Mouse (Mus musculus): ENCODE measurements at regions not wholly inside any gene's neighbourhood (a gene's known extent, or its start where the extent isn't known, plus 50 kb on each side); places are given as distances from the start of the nearest gene placed in this dataset.

DNA sequence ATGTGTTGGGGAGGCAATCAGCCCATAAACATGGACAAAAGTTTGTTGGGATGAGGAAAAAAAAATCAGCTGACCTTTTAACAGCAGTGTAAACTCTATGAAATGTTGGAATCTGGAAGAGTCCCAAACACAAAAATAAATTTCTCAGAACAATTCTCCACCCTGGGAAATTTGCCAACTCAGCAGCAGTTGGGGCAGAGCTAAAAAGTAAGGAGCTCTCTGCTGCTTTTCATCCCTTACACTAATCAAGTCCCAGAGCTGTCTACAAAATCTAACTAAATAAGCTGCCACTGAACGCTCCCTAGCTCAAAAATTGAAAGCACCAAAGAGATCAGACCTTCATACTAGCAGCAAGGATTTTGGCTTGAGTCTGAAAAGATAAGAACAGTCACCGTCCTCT lies 176.6 kb upstream of the Egflam start:
- peak; percentile 15 for DNase-seq

DNA sequence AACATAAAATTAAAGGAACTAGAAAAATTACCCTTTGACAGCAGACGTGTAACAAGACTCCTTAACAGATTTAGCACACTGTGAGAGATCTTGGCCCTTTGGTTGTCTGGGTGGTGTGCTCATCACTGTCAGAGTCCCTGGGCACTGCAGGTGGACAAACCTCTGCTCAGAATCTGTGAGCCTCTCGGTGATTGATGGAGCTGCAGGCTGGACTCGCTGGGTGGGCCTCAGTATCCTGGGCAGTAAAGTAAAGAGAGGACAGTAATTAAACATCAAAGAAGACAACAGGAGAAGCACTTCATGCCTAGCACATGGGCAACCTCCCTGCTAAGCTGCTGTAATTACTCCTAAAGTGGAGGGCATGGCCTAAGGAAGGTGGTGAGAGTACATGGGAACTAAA lies 180.2 kb upstream of the Egflam start:
- DNase-seq = no peak

DNA sequence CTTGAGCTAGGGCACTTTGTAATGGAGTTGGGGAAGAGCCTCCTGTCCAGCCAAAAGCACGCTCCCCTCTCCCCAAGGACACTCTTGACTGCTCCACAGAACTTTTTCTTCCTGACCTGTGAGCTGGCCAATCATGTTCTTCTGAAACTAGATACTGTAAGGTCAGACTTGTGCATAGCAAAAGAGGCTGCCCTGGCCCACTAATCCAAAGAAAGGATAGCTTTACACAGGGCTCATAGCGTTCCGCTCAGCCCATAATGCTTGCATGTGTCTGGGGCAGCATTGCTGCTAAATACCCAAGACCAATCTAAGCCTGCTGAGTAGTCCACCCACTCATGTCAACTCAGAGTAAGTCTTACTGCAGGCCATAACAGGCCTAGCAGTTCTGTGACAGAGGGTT lies 189.0 kb upstream of the Egflam start:
- no peak for DNase-seq

DNA sequence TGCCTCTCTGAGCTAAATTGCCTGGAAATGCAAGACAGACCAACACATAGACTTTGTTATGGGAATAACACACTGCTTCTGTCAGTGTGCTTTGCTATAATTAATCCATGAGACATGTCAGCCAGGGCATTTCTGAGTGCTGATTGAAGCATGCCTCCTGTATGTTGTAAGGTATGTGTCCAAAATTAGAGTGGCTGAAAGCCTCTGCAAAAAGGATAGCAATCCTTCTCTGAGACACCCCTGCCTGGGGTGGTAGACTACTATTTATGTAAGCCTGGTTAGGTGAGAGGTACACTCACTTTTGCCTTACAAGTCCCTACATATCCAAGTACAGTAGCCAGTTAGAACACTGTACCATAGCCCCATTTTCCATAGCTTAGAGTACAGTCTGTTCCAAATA lies 193.3 kb upstream of the Egflam start:
- no peak for DNase-seq

DNA sequence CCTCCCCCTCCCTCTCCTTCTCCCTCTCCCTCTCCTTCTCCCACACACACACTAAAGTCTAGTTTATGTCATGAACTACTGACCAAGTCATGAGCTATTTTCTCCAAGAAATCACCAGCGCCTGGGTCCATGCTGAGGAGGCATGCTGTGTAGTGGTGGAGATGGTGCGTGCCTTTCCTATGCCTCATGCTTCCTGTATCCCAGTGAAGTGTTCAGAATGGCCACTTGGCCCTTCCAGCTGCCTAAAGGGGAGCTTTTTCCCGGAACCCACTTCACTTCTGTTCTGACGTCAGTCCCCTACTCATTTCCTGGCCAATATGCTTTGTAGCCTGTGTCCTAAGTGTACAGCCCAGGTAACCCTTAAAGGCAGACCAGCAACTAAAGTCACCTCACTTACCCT lies 199.1 kb upstream of the Egflam start:
- no peak for DNase-seq

DNA sequence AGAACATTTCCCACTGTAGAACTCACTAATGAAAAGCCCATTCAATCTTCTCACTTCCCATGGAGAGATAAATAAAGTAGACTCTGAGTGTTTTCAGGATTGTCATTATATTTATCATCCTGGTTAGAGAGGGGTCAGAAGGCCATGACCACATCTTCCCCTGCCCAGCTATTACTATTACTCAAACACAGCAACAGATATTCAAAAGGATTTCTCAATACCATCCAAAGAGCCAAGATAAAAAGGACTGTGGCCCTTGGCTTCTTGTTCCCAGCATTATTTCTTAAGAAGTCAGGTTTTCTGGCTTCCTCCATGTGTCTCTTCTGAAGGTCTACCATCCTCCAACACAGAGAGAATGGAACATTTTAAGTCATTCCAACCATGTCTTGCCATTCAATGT lies 199.6 kb upstream of the Egflam start:
- no peak for DNase-seq

DNA sequence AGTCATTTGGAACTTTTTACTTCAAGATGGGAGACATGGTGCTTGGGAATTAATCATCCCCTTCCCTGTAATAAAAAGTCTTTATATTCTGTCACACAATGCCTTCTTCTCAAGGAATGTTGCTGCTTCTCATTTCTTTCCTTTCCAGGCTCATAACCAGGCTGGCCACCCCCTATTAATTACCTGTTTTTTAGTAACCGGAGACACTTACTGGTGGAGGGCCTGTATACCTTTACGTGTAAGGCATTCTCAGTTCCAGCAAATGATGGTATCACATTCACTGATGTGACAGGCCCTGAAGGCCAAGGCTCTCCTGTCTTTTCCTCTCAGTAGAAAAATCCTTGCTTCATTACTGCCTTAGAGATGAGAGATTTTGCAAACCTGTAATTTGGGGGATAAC lies 203.3 kb upstream of the Egflam start:
- DNase-seq = no peak

DNA sequence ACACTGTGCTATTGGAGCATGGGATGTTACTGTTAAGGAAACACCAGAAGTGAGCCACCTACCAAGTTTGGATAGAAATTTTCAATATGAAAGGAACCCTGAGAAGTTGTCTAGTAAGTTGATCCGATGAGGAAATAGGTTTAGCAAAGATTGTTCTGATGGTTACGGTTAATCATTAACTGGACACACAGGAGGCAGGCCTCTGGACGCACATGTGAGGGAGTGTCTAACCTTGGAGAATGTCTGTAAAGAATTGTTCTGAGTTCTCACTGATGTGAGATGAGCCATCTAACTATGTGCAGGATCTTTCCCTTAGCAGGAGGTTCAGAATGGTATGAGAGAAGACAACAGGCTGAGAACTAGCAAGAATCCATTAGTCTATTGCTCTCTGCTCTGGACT lies 205.8 kb upstream of the Gdnf start:
- no peak for DNase-seq

DNA sequence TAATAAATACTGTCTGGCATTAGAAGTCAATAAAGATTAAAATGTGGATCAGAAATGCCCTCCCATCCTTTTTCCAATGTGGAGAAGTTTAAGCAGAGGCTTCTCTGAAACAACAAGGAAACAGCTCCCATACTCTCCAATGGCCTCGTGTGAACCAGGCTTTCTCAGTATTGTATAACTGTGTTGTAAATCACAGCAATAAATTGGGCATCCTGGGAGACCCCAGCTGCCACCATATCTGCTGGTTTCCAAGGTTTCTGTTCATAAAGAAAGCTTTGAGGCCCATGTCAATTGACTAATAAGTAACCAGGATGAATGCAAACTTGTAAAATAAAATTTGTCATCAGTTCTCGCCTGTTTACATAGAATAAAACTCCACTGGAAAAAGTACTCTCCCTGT lies 192.7 kb upstream of the Gdnf start:
- DNase-seq = no peak

DNA sequence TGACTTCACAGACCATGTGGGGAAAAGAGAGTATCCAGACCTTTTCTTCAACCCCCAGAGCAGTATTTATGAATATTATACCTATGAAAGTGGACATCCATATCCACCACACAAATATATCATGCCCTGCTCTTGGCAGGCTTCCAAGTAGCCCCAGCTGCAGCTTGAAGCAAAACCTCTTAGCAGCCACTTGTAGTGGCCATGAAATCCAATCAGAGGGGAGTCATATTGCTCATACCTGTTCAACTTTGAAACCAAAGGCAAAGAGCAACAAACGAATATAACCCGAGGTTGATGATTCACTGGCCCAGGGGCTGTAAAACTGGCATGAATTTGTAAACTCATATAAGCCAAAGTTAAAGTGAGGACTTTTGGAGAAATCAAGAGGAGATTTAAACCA lies 187.6 kb upstream of the Gdnf start:
- peak; percentile 10 for DNase-seq

DNA sequence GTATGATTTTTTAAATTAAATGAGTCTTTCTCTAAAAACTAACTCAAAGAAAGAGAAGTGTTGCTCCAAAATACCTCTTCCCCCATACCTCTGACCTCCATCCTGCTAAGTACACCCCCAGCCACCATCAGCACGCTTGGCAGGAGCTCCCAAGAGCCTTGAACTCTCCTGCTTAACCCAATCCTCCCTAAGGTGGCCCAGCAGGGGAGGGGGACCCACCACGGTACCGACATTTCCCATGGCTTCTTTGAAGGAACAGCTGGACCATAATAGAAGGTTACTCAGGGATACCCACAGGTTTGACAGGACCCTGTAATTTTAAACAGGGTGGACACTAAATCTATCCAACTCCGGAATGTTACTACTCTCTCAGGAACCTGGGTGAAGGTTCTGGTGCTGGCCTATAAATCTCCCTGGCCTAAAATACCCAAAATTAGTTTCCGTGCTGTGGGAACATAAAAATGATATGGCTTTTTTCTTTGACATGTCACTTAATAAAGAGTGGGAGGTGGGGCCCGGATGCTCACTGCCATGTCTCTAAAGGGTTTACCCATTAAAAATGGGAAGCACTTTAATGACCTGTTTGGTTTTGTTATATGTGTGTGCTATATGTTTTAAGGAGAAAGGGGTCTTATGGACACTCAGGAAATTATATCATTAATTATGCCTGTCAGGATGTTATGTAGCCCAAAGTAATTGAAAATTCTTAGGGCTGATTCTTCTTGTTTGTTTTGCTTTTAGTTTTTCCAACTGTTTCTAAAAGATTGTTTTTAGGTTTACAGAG lies 185.8 kb upstream of the Gdnf start:
- no peak for DNase-seq

DNA sequence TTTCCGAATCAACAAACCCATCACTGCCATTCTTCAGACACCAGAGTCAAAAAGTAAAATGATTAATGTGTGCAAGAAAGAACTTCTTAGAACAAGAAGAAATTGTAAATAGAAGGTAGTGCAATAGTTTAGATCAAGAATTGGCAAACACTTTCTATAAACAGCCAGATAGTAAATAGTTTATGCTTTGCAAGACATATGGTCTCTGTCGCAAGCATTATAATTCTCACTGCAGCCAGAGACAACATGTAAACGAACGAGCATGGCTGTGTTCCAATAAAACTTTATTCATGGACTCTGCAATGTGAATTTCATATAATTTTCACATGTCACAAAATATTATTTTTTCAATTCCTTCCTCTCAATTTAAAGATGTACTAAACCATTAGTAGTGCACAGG lies 180.8 kb upstream of the Gdnf start:
- DNase-seq = no peak

DNA sequence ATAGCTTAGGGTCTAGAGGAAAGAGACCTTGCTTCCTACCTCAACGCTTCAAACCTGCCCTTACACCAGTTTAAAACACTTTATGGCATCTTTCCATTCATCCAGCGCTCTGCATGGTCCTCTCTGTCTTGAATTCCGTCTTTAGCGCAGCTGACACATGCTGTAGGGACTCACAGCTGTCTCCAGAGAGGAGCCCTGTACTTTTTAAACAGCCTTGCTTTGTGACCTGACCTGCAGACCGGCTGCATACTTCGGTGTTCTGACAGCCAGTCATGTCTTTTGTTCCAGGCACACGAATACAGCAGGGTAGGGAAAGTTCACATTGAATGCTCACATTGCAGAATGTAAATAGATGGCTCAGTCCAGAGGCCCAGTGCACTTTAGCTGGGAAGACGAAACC lies 175.4 kb upstream of the Gdnf start:
- DNase-seq = no peak

DNA sequence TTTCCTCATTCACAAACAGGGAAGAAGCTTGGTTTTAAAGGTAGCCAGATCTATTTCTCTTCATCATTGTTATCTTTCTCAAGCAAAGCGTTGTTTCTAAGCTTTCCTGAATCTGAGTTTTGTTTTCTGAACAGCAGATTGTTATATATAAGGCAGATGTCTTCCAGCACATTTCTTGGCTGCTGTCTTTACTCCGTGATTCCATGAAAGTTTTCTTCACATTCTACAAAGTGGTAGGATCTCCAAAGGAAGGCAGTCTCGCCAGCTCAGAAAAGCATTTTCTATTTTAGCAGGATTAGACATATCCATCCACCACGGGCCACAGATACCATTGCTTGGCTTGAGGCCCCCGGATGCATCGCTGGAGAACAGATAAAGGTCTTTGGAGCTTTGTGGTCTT lies 171.2 kb upstream of the Gdnf start:
- DNase-seq = no peak

DNA sequence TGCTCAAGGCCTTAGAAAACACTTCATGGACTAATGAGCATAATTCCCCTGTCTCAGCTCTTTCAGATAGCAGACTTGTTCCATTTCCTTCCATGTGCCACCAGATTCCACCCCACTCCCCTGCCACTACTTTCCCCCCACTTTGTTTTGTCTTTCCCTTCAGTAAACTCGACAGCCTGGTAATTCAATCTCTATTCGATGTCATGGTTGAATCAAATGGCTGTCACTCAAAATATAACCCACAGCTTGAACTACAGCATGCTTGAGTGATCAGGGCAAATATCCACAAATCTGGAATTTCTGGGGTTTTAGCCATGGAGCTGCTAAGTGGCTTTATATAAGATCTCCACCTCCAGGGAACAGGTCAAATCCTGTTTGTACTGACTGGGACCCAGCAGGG lies 168.6 kb upstream of the Gdnf start:
- no peak for DNase-seq

DNA sequence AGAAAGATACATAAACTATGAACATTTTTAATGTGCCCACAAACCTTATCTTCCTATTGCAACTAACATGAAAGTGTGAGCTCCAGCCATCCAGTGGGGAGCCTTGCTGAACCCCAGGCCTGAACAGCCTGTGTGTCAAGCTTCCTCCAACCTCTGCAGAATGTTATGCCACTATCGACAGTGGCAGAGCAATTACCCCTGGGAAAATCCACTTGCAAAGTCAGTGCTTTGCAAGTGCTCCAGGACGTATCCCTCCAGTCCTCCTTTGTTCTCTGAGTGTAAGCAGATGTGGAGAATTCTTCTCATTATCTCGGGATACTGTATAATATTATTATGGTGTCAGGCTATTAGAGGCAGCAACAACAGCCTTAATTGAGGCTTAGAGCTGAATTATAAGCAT lies 159.9 kb upstream of the Gdnf start:
- no peak for DNase-seq

DNA sequence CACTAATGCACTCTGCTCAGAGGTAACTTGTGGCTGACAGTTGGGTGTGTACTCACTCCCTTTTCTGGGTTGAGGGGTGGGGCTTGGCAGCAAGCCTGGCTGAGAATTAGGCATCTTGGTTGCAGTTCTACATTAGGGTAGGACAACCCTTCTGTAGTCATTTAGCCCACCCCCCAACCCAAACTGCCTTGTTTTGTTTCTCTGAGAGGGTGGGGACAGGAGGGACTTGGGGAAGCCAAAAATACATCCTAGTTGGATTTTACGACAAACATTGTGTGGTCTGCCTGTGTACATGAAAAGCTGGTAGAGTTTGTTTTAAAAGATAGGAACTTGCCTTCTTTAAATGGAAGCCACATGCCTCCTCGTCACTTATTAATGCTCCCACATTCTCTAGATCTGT lies 146.8 kb upstream of the Gdnf start:
- no peak for DNase-seq

DNA sequence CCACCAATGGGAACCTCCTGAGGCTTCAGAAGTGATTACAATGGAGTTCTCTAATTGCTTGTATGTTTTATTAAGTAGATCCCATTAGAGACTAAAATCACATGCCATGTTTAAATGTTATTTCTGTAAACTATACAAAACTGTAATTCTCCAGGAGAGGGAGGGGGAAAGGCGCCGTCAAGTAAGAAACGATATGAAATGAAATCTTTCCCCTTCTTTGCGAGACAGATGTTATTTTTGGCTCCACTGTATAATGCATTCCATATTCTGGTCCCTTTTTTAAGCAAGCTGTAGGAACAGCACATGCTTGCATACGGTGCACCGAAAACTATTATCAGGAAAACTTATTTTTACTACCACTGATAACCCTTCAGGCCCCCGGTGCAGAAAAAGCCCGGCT lies 141.0 kb upstream of the Gdnf start:
- DNase-seq = no peak

DNA sequence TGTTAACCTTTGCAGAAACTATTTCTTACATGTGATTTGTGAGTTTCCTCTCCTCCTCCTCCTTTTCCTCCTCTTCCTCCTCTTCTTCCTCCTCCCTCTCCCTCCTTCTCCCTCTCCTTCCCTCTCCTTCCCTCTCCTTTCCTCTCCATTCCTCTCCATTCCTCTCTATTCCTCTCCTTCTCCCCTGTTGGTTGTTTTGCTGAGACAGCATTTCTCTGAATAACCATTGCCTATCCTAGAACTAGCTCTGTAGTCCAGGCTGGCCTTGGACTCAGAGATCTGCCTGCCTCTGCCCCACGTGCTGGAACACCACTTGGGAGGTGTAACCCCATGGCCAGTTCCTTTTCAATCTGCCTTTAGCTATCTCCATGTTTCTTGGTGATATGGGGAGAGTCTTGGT lies 133.7 kb upstream of the Gdnf start:
- DNase-seq = no peak

DNA sequence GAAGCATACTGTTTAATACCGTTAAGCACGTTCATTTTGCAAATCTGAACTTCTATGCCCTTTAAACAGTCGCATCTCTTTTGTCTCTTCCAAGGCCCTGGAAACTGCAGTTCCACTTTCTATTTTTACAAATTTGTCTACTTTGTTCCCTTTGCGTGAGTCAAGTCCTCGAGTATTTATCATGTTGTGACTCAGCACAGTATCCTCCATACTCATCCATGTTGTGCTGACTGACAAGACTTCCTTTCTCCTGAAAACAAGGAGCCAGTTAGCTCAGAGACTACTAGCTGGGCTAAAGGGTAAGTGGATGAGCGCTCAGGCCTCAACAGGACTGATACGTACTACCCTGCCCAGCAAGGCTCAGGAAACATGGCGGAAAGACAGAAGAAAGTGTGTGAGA lies 131.9 kb upstream of the Gdnf start:
- no peak for DNase-seq

DNA sequence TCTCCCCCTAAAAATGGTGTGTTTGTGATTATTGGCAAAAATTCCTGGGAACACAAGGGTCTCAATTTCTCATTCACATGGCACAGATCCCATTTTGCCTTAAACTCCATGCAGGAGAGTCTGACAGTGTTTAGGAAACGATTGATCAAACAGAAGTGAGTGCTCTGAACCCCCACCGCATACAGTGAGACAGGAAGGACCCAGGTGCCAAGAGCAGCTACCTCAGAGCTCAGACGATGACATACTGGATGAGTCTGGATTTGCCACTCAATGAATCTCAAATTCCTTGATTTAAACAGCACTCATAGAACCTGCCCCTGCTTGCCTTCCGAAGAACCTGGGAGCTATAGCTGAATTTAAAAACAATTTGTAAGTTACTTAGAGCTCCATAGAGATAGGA lies 129.6 kb upstream of the Gdnf start:
- DNase-seq = no peak

DNA sequence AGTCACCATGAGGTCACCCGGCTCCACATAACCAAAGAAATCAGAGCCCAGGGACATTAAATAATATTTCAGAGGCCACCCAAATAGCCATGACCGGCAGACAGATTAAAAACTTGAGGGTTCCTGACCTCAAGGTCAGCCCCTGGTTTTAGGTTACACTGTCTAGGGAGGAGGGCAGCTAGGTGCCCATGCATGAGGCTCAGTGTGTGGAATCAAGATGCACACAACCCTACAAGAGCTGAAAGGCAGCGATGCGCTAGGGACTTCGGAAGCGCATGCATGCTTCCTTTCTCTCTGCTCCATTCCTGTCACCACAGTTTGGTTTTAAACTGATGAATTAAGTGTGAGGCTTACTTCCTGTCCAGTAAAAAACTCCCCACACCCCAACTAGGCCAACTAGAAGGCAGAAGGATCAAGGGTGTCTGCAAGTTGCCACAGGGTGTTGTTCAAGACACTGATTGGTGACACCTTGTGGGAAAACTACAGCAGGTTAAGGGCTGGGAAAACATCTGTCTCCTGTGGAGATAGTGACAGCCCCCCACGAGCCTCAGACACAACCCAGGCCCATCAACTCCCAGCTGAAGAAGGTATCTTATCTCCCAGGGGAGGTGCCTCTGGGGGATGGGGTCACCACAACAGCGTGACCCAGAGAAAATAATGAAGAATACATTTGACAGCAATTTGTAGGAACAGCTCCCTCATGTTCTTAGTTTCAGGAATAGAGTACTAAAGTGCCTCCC lies 127.2 kb upstream of the Gdnf start:
- no peak for DNase-seq

DNA sequence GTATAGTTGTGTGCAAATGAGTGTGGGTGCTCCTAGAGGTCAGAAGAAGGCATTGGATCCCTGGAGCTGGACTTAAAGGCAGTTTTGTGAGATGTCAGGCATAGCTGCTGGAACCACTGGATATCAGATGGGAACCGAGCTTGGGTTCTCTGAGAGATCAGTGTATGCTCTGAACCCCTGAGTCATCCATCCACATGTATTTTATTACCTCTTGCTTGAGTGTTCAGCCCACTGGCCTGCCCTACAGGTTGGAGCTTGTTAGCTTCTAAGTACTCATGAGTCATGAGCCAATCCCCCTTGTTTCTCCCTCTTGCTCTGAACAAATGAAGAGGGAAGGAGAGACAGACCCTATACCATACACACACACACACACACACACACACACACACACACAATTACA lies 119.4 kb upstream of the Gdnf start:
- no peak for DNase-seq

DNA sequence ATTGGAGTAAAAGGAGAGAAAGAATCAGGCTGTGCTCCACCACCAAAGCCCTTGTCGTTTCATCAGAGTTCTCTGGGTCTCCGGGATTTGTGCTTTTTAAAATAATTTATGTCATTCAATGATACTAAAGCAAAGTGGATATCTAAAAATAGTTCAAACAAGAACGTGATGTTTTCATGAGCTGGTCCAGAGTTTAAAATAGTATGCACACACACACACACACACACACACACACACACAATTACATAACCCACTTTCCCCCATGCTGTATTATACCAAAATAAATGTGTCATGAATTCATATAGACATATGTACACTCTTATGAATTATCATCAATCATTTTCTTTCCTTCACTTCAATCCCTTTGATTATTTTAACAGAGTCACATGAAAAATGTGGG lies 118.5 kb upstream of the Gdnf start:
- no peak for DNase-seq

DNA sequence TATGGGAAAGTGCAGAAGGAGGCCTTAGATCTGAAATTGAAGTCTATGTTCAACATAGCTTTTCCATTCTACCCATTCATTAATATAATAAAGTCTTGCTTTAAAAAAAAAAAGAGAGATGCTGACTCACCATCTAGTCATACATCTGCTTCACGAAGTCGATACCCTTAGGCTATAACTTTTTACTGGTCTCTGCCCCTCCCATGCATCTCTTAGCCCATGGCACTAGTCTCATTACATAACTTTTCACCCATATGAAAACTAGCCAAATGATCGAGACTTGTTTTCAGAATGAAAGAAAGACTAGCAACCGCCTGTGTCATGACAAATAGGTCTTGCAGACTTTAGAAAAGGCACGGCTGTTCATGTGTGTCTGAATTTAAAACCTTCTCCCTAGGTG lies 116.6 kb upstream of the Gdnf start:
- DNase-seq = no peak

Data from kidney, postnatal 14 days (tissue).